Mouse (Mus musculus): ENCODE results near the gene Brd2. TPM values are rescaled to one million over a fixed set of nuclear protein-coding genes. Genes with fewer than 3 reads are reported as not detected.

The Brd2 gene
- polyA plus RNA-seq, 2 experiments = 121 to 197 TPM

- H3K4me2 ChIP-seq (replicated peaks; ENCODE audit: low read depth, low read length, severe bottlenecking) = no peak overlapping the region
- 82% methylated on average over 11 of the region's 11 CpGs for WGBS
- no peaks in the 10 kb centered on the region for H3K9me3 ChIP-seq (ENCODE audit: control insufficient read depth, low read length)
- DNase-seq (ENCODE audit: low spot score) (no peak), ATAC-seq (ENCODE audit: low FRiP score, low read depth) (no peak)
- no peak for TF ChIP-seq POLR2A (IDR thresholded peaks at IDR 0.05; ENCODE audit: borderline replicate concordance, extremely low read depth, insufficient read depth, insufficient read length)
- H3K4me1 ChIP-seq (ENCODE audit: control insufficient read depth, insufficient read depth, low read length) = no peaks in the 10 kb centered on the region
- no peaks in the 10 kb centered on the region for H3K36me3 ChIP-seq (ENCODE audit: control insufficient read depth, insufficient read depth, low read length)
- H3K27ac ChIP-seq (replicated peaks; ENCODE audit: low read depth, low read length) = no peak overlapping the region
- H3K4me3 ChIP-seq (replicated peaks; ENCODE audit: low read length) = no peak overlapping the region
- no peak overlapping the region for H3K9ac ChIP-seq (ENCODE audit: low read depth, low read length, severe bottlenecking)
- H3K27me3 ChIP-seq (ENCODE audit: control insufficient read depth, insufficient read depth, low read length) = no peaks in the 10 kb centered on the region
Observed at GRCm38 (mm10) chr17:34088124-34088523, 34.3 kb downstream of the Brd2 start.

GRCm38 (mm10) chr17:34087386-34087785 is 35.0 kb downstream of the Brd2 start:
- no peak for ATAC-seq (ENCODE audit: low FRiP score, low read depth)
- H3K27me3 ChIP-seq (ENCODE audit: control insufficient read depth, insufficient read depth, low read length) = no peaks in the 10 kb centered on the region
- WGBS = 59% methylated on average over 2 of the region's 2 CpGs
- no peak for TF ChIP-seq POLR2A (IDR thresholded peaks at IDR 0.05; ENCODE audit: borderline replicate concordance, extremely low read depth, insufficient read depth, insufficient read length)
- no peak overlapping the region for H3K9ac ChIP-seq (ENCODE audit: low read depth, low read length, severe bottlenecking)
- H3K4me1 ChIP-seq (ENCODE audit: control insufficient read depth, insufficient read depth, low read length) = no peaks in the 10 kb centered on the region
- no peak overlapping the region for H3K4me3 ChIP-seq (replicated peaks; ENCODE audit: low read length)
- no peak for DNase-seq (ENCODE audit: low spot score)
- no peaks in the 10 kb centered on the region for H3K36me3 ChIP-seq (ENCODE audit: control insufficient read depth, insufficient read depth, low read length)
- H3K9me3 ChIP-seq (ENCODE audit: control insufficient read depth, low read length) = no peaks in the 10 kb centered on the region
- no peak overlapping the region for H3K27ac ChIP-seq (replicated peaks; ENCODE audit: low read depth, low read length)
- no peak overlapping the region for H3K4me2 ChIP-seq (replicated peaks; ENCODE audit: low read depth, low read length, severe bottlenecking)

GRCm38 (mm10) chr17:34083104-34083503 is 39.3 kb downstream of the Brd2 start:
- H3K27me3 ChIP-seq (ENCODE audit: control insufficient read depth, insufficient read depth, low read length) = no peaks in the 10 kb centered on the region
- H3K9me3 ChIP-seq (ENCODE audit: control insufficient read depth, low read length) = no peaks in the 10 kb centered on the region
- DNase-seq (ENCODE audit: low spot score) = no peak
- no peak for TF ChIP-seq POLR2A (IDR thresholded peaks at IDR 0.05; ENCODE audit: borderline replicate concordance, extremely low read depth, insufficient read depth, insufficient read length)
- H3K4me3 ChIP-seq (replicated peaks; ENCODE audit: low read length) = no peak overlapping the region
- H3K27ac ChIP-seq (replicated peaks; ENCODE audit: low read depth, low read length) = no peak overlapping the region
- no peaks in the 10 kb centered on the region for H3K4me1 ChIP-seq (ENCODE audit: control insufficient read depth, insufficient read depth, low read length)
- peak overlapping the region; percentile 4; the same call in 1 of the 2 replicates for H3K9ac ChIP-seq (ENCODE audit: low read depth, low read length, severe bottlenecking)
- no peak overlapping the region for H3K4me2 ChIP-seq (replicated peaks; ENCODE audit: low read depth, low read length, severe bottlenecking)
- WGBS = 5% methylated on average over 8 of the region's 8 CpGs
- no peaks in the 10 kb centered on the region for H3K36me3 ChIP-seq (ENCODE audit: control insufficient read depth, insufficient read depth, low read length)
- no peak for ATAC-seq (ENCODE audit: low FRiP score, low read depth)

- Histone ChIP-seq H3K27ac (replicated peaks; ENCODE audit: low read depth, low read length) (no peak overlapping the region), H3K9me3 (ENCODE audit: control insufficient read depth, low read length) (no peaks in the 10 kb centered on the region), H3K4me3 (replicated peaks; ENCODE audit: low read length) (no peak overlapping the region), H3K9ac (ENCODE audit: low read depth, low read length, severe bottlenecking) (no peak overlapping the region), H3K4me2 (replicated peaks; ENCODE audit: low read depth, low read length, severe bottlenecking) (no peak overlapping the region), H3K36me3 (ENCODE audit: control insufficient read depth, insufficient read depth, low read length) (no peaks in the 10 kb centered on the region), H3K27me3 (ENCODE audit: control insufficient read depth, insufficient read depth, low read length) (peaks cover 19% of the 10 kb centered on the region), H3K4me1 (ENCODE audit: control insufficient read depth, insufficient read depth, low read length) (no peaks in the 10 kb centered on the region; the same call in 1 of the 2 replicates)
- TF ChIP-seq POLR2A (IDR thresholded peaks at IDR 0.05; ENCODE audit: borderline replicate concordance, extremely low read depth, insufficient read depth, insufficient read length) = no peak
- ATAC-seq (ENCODE audit: low FRiP score, low read depth) (peak; percentile 76; the same call in 1 of the 2 replicates), DNase-seq (ENCODE audit: low spot score) (peak; percentile 68)
- WGBS = 23% methylated on average over 5 of the region's 5 CpGs
Observed at GRCm38 (mm10) chr17:34079621-34080020, 42.8 kb downstream of the Brd2 start.

- 91% methylated on average over 11 of the region's 11 CpGs for WGBS
Observed at GRCm38 (mm10) chr17:34079002-34079401, 43.4 kb downstream of the Brd2 start.

GRCm38 (mm10) chr17:34078148-34078547 is 44.3 kb downstream of the Brd2 start:
- WGBS = 58% methylated on average over 4 of the region's 4 CpGs
- no peaks in the 10 kb centered on the region for H3K9me3 ChIP-seq (ENCODE audit: control insufficient read depth, low read length)
- DNase-seq (ENCODE audit: low spot score) = no peak
- no peaks in the 10 kb centered on the region; the same call in 1 of the 2 replicates for H3K4me1 ChIP-seq (ENCODE audit: control insufficient read depth, insufficient read depth, low read length)
- no peak for TF ChIP-seq POLR2A (IDR thresholded peaks at IDR 0.05; ENCODE audit: borderline replicate concordance, extremely low read depth, insufficient read depth, insufficient read length)
- ATAC-seq (ENCODE audit: low FRiP score, low read depth) = no peak
- H3K4me2 ChIP-seq (replicated peaks; ENCODE audit: low read depth, low read length, severe bottlenecking) = no peak overlapping the region
- H3K27ac ChIP-seq (replicated peaks; ENCODE audit: low read depth, low read length) = no peak overlapping the region
- no peak overlapping the region for H3K4me3 ChIP-seq (replicated peaks; ENCODE audit: low read length)
- no peaks in the 10 kb centered on the region for H3K36me3 ChIP-seq (ENCODE audit: control insufficient read depth, insufficient read depth, low read length)
- no peak overlapping the region for H3K9ac ChIP-seq (ENCODE audit: low read depth, low read length, severe bottlenecking)
- peaks cover 19% of the 10 kb centered on the region for H3K27me3 ChIP-seq (ENCODE audit: control insufficient read depth, insufficient read depth, low read length)

More at GRCm38 (mm10) chr17:34079002-34079401, 43.4 kb downstream of the Brd2 start:
- Histone ChIP-seq H3K4me1 (ENCODE audit: control insufficient read depth, insufficient read depth, low read length) (no peaks in the 10 kb centered on the region; the same call in 1 of the 2 replicates), H3K27ac (replicated peaks; ENCODE audit: low read depth, low read length) (no peak overlapping the region), H3K36me3 (ENCODE audit: control insufficient read depth, insufficient read depth, low read length) (no peaks in the 10 kb centered on the region), H3K9me3 (ENCODE audit: control insufficient read depth, low read length) (no peaks in the 10 kb centered on the region), H3K4me3 (replicated peaks; ENCODE audit: low read length) (no peak overlapping the region), H3K9ac (ENCODE audit: low read depth, low read length, severe bottlenecking) (no peak overlapping the region), H3K4me2 (replicated peaks; ENCODE audit: low read depth, low read length, severe bottlenecking) (no peak overlapping the region), H3K27me3 (ENCODE audit: control insufficient read depth, insufficient read depth, low read length) (peaks cover 19% of the 10 kb centered on the region)
- ATAC-seq (ENCODE audit: low FRiP score, low read depth) (no peak), DNase-seq (ENCODE audit: low spot score) (no peak)
- no peak for TF ChIP-seq POLR2A (IDR thresholded peaks at IDR 0.05; ENCODE audit: borderline replicate concordance, extremely low read depth, insufficient read depth, insufficient read length)
